Mouse (Mus musculus): ENCODE data around the gene AB124611.
"Not testable (repeated sequence)": the region's sequence is repeated elsewhere in the genome, so short reads cannot be mapped to it uniquely, and the experiment has no call there.

Gene AB124611

GRCm38 (mm10) chr9:21559151-21559550, 33.2 kb downstream of the AB124611 start:
- DNase-seq (ENCODE audit: inconsistent ontology term), result no peak

GRCm38 (mm10) chr9:21564420-21564819, 38.4 kb downstream of the AB124611 start:
- DNase-seq (ENCODE audit: inconsistent ontology term), result no peak

GRCm38 (mm10) chr9:21565004-21565586, 39.1 kb downstream of the AB124611 start:
- no peak for DNase-seq (ENCODE audit: inconsistent ontology term)

GRCm38 (mm10) chr9:21566538-21566937, 40.6 kb downstream of the AB124611 start:
- DNase-seq (ENCODE audit: inconsistent ontology term), result no peak

- no peak for DNase-seq (ENCODE audit: inconsistent ontology term)
These were observed 41.1 kb downstream of the AB124611 start for GRCm38 (mm10) chr9:21567051-21567450.

- DNase-seq (ENCODE audit: inconsistent ontology term), result no peak
These were observed 42.8 kb downstream of the AB124611 start for GRCm38 (mm10) chr9:21568657-21569255.

- no peak for DNase-seq (ENCODE audit: inconsistent ontology term)
These were observed 48.2 kb downstream of the AB124611 start for GRCm38 (mm10) chr9:21574012-21574801.

- no peak for DNase-seq (ENCODE audit: inconsistent ontology term)
These were observed 49.3 kb downstream of the AB124611 start for GRCm38 (mm10) chr9:21575253-21575652.

GRCm38 (mm10) chr9:21576286-21576685, 50.3 kb downstream of the AB124611 start:
- peak; percentile 5 for DNase-seq (ENCODE audit: inconsistent ontology term)

GRCm38 (mm10) chr9:21578226-21578625, 52.2 kb downstream of the AB124611 start:
- no peak for DNase-seq (ENCODE audit: inconsistent ontology term)

- no peak for DNase-seq (ENCODE audit: inconsistent ontology term)
These were observed 59.4 kb downstream of the AB124611 start for GRCm38 (mm10) chr9:21585401-21585800.

GRCm38 (mm10) chr9:21587678-21588349, 61.8 kb downstream of the AB124611 start:
- DNase-seq (ENCODE audit: inconsistent ontology term), result no peak

GRCm38 (mm10) chr9:21588350-21588749, 62.4 kb downstream of the AB124611 start:
- DNase-seq (ENCODE audit: inconsistent ontology term), result no peak

- DNase-seq (ENCODE audit: inconsistent ontology term), result no peak
These were observed 63.6 kb downstream of the AB124611 start for GRCm38 (mm10) chr9:21589538-21589937.

- DNase-seq (ENCODE audit: inconsistent ontology term), result no peak
These were observed 65.3 kb downstream of the AB124611 start for GRCm38 (mm10) chr9:21591127-21591830.

- DNase-seq (ENCODE audit: inconsistent ontology term), result no peak
These were observed 66.1 kb downstream of the AB124611 start for GRCm38 (mm10) chr9:21591831-21592702.

GRCm38 (mm10) chr9:21592703-21593121, 66.7 kb downstream of the AB124611 start, which contains the start of the genes Timm29 and Yipf2:
Gene Timm29, plus strand, starts transcription at chr9:21592722.
Gene Yipf2, minus strand, starts transcription at chr9:21592828.
- peak; percentile 92 for DNase-seq (ENCODE audit: inconsistent ontology term)

- peak; percentile 77 for DNase-seq (ENCODE audit: inconsistent ontology term)
These were observed 67.2 kb downstream of the AB124611 start for GRCm38 (mm10) chr9:21593122-21593721.

- DNase-seq (ENCODE audit: inconsistent ontology term), result not testable (repeated sequence)
These were observed 68.4 kb downstream of the AB124611 start for GRCm38 (mm10) chr9:21594350-21594749.

GRCm38 (mm10) chr9:21594838-21595237, 68.9 kb downstream of the AB124611 start:
- no peak for DNase-seq (ENCODE audit: inconsistent ontology term)

Data from Muller cell, postnatal 12 days (primary cell).